Mouse (Mus musculus) hindbrain, embryonic 15.5 days (tissue): ENCODE data around the gene Tctex1d2. TPM values are rescaled to one million over a fixed set of nuclear protein-coding genes. Genes with fewer than 3 reads are reported as not detected.
"Not testable (repeated sequence)": the region's sequence is repeated elsewhere in the genome, so short reads cannot be mapped to it uniquely, and the experiment has no call there.

ENCODE experiments used
- ATAC-seq: fragments of 200-750 bp; cut with Nextera tagmentation; 2 replicates; pipeline ENCODE4 v1.8.0; 2017; ENCODE audit warnings: low read depth, moderate number of reproducible peaks, moderate TSS enrichment; ENCODE audit not compliant: low FRiP score
- H3K27ac ChIP-seq: fragments of 300-500 bp; sonication (generic); replicated peaks from 2 replicates; pipeline ENCODE4 v1.5.1; 2015; ENCODE audit warnings: mild to moderate bottlenecking, inconsistent platforms
- H3K27me3 ChIP-seq: fragments of 300-500 bp; sonication (generic); 2 replicates; pipeline ENCODE4 v1.6.1; 2015; ENCODE audit warnings: control low read depth, inconsistent platforms
- H3K36me3 ChIP-seq: fragments of 300-500 bp; sonication (generic); 2 replicates; pipeline ENCODE4 v1.6.1; 2015; ENCODE audit warnings: control low read depth, inconsistent platforms
- H3K4me1 ChIP-seq: fragments of 300-500 bp; sonication (generic); replicated peaks from 2 replicates; pipeline ENCODE4 v1.6.1; 2015; ENCODE audit warnings: control low read depth, inconsistent platforms
- H3K4me2 ChIP-seq: fragments of 300-500 bp; sonication (generic); 2 replicates; pipeline ENCODE4 v1.6.1; 2015; ENCODE audit warnings: moderate library complexity, mild to moderate bottlenecking, inconsistent platforms
- H3K4me3 ChIP-seq: fragments of 300-500 bp; sonication (generic); 2 replicates; pipeline ENCODE4 v1.5.1; 2015; ENCODE audit warnings: mild to moderate bottlenecking, inconsistent platforms
- H3K9ac ChIP-seq: fragments of 300-500 bp; sonication (generic); 2 replicates; pipeline ENCODE4 v1.6.1; 2015; ENCODE audit warnings: inconsistent platforms
- H3K9me3 ChIP-seq: fragments of 300-500 bp; sonication (generic); 2 replicates; pipeline ENCODE4 v1.6.1; 2016; ENCODE audit warnings: control low read depth, inconsistent platforms
- WGBS: fragments of 180-500 bp; shearing (Covaris S2); methylation state at CpG from one replicate; pipeline ENCODE4 v1.1.7; 2015; 5-methylcytosine and 5-hydroxymethylcytosine counted together
- polyA plus RNA-seq: library from polyadenylated mRNA; unstranded; fragments of >200 nt; fragmentation: Nextera tagmentation; extraction: Ambion mirVana; gene quantifications from 2 replicates; pipeline ENCODE4 v1.2.1, GENCODE M21; 2015

Tctex1d2 gene
- polyA plus RNA-seq, 1 experiment from 2014 or later, result 39.0 TPM

GRCm38 (mm10) chr16:32434066-32434465, 14.6 kb downstream of the Tctex1d2 start:
- Histone ChIP-seq H3K4me1 (peaks cover 24% of the 10 kb centered on the region), H3K27ac (no peak overlapping the region), H3K36me3 (no peaks in the 10 kb centered on the region), H3K4me3 (no peak overlapping the region), H3K9me3 (no peaks in the 10 kb centered on the region), H3K27me3 (no peaks in the 10 kb centered on the region), H3K4me2 (no peak overlapping the region), H3K9ac (no peak overlapping the region)
- no peak for ATAC-seq
- WGBS, result 68% methylated on average over 6 of the region's 6 CpGs

- H3K4me2 ChIP-seq, result no peak overlapping the region
- H3K9me3 ChIP-seq, result no peaks in the 10 kb centered on the region
- no peak overlapping the region for H3K27ac ChIP-seq
- H3K27me3 ChIP-seq, result no peaks in the 10 kb centered on the region
- no peak overlapping the region for H3K9ac ChIP-seq
- no peak for ATAC-seq
- peaks cover 18% of the 10 kb centered on the region for H3K4me1 ChIP-seq
- no peak overlapping the region for H3K4me3 ChIP-seq
- no peaks in the 10 kb centered on the region; the same call in 1 of the 2 replicates for H3K36me3 ChIP-seq
These were observed 15.2 kb downstream of the Tctex1d2 start for GRCm38 (mm10) chr16:32434691-32435090.

- H3K4me1 ChIP-seq, result peaks cover 10% of the 10 kb centered on the region
- H3K4me2 ChIP-seq, result no peak overlapping the region
- H3K27me3 ChIP-seq, result no peaks in the 10 kb centered on the region
- WGBS, result 83% methylated on average over 1 of the region's 1 CpGs
- peaks cover 8% of the 10 kb centered on the region; the same call in 1 of the 2 replicates for H3K36me3 ChIP-seq
- no peak overlapping the region for H3K9ac ChIP-seq
- H3K27ac ChIP-seq, result no peak overlapping the region
- H3K9me3 ChIP-seq, result no peaks in the 10 kb centered on the region
- no peak overlapping the region for H3K4me3 ChIP-seq
- no peak for ATAC-seq
These were observed 17.2 kb downstream of the Tctex1d2 start for GRCm38 (mm10) chr16:32436657-32437056.

- H3K27me3 ChIP-seq, result no peaks in the 10 kb centered on the region
- ATAC-seq, result no peak
- H3K36me3 ChIP-seq, result peaks cover 8% of the 10 kb centered on the region; the same call in 1 of the 2 replicates
- H3K4me3 ChIP-seq, result no peak overlapping the region
- no peaks in the 10 kb centered on the region for H3K9me3 ChIP-seq
- peaks cover 4% of the 10 kb centered on the region for H3K4me1 ChIP-seq
- no peak overlapping the region for H3K9ac ChIP-seq
- H3K27ac ChIP-seq, result no peak overlapping the region
- WGBS, result 90% methylated on average over 1 of the region's 1 CpGs
- no peak overlapping the region for H3K4me2 ChIP-seq
These were observed 17.8 kb downstream of the Tctex1d2 start for GRCm38 (mm10) chr16:32437266-32437665.

- WGBS, result 88% methylated on average over 3 of the region's 3 CpGs
- Histone ChIP-seq H3K4me3 (no peak overlapping the region), H3K36me3 (peaks cover 8% of the 10 kb centered on the region; the same call in 1 of the 2 replicates)
These were observed 21.9 kb downstream of the Tctex1d2 start for GRCm38 (mm10) chr16:32441432-32441831.

GRCm38 (mm10) chr16:32444615-32445014, 25.1 kb downstream of the Tctex1d2 start:
- not testable (repeated sequence) for H3K9me3 ChIP-seq, H3K27me3 ChIP-seq, ATAC-seq, H3K36me3 ChIP-seq, H3K4me2 ChIP-seq, H3K4me1 ChIP-seq, H3K9ac ChIP-seq, H3K27ac ChIP-seq, H3K4me3 ChIP-seq
- 93% methylated on average over 3 of the region's 3 CpGs for WGBS

More at GRCm38 (mm10) chr16:32441432-32441831, 21.9 kb downstream of the Tctex1d2 start:
- Histone ChIP-seq H3K27me3 (no peaks in the 10 kb centered on the region), H3K4me1 (no peaks in the 10 kb centered on the region), H3K9ac (no peak overlapping the region), H3K4me2 (no peak overlapping the region), H3K27ac (no peak overlapping the region), H3K9me3 (no peaks in the 10 kb centered on the region)
- no peak for ATAC-seq

GRCm38 (mm10) chr16:32445558-32445957, 26.1 kb downstream of the Tctex1d2 start:
- Histone ChIP-seq H3K4me2 (no peak overlapping the region), H3K36me3 (0 out of 2 replicates have a peak, but pooled peaks cover 4% of the 10 kb centered on the region), H3K4me1 (no peaks in the 10 kb centered on the region), H3K4me3 (no peak overlapping the region), H3K9me3 (no peaks in the 10 kb centered on the region), H3K27ac (no peak overlapping the region), H3K27me3 (no peaks in the 10 kb centered on the region), H3K9ac (no peak overlapping the region)
- no peak for ATAC-seq
- 93% methylated on average over 1 of the region's 1 CpGs for WGBS

GRCm38 (mm10) chr16:32446563-32447138, 27.1 kb downstream of the Tctex1d2 start:
- no peak overlapping the region for H3K9ac ChIP-seq
- H3K4me1 ChIP-seq, result no peaks in the 10 kb centered on the region
- H3K9me3 ChIP-seq, result no peaks in the 10 kb centered on the region
- no peak overlapping the region for H3K4me2 ChIP-seq
- ATAC-seq, result no peak
- no peaks in the 10 kb centered on the region for H3K27me3 ChIP-seq
- no peak overlapping the region for H3K27ac ChIP-seq
- WGBS, result 91% methylated on average over 2 of the region's 2 CpGs
- H3K4me3 ChIP-seq, result no peak overlapping the region
- 0 out of 2 replicates have a peak, but pooled peaks cover 2% of the 10 kb centered on the region for H3K36me3 ChIP-seq

GRCm38 (mm10) chr16:32449665-32450064, 30.2 kb downstream of the Tctex1d2 start:
- WGBS, result 90% methylated on average over 3 of the region's 3 CpGs
- no peak overlapping the region for H3K27ac ChIP-seq
- no peak for ATAC-seq
- no peak overlapping the region for H3K4me3 ChIP-seq
- no peaks in the 10 kb centered on the region for H3K9me3 ChIP-seq
- peaks cover 18% of the 10 kb centered on the region for H3K36me3 ChIP-seq
- no peaks in the 10 kb centered on the region for H3K27me3 ChIP-seq
- H3K4me1 ChIP-seq, result no peaks in the 10 kb centered on the region
- no peak overlapping the region for H3K9ac ChIP-seq
- H3K4me2 ChIP-seq, result no peak overlapping the region

GRCm38 (mm10) chr16:32450133-32450532, 30.6 kb downstream of the Tctex1d2 start:
- no peak overlapping the region for H3K27ac ChIP-seq
- peaks cover 19% of the 10 kb centered on the region for H3K36me3 ChIP-seq
- H3K9me3 ChIP-seq, result no peaks in the 10 kb centered on the region
- H3K4me3 ChIP-seq, result no peak overlapping the region
- H3K4me2 ChIP-seq, result no peak overlapping the region
- no peaks in the 10 kb centered on the region for H3K4me1 ChIP-seq
- no peak overlapping the region for H3K9ac ChIP-seq
- WGBS, result 96% methylated on average over 2 of the region's 2 CpGs
- ATAC-seq, result no peak
- no peaks in the 10 kb centered on the region for H3K27me3 ChIP-seq

- Histone ChIP-seq H3K27me3 (no peaks in the 10 kb centered on the region), H3K27ac (no peak overlapping the region), H3K4me1 (no peaks in the 10 kb centered on the region), H3K4me2 (no peak overlapping the region), H3K36me3 (peaks cover 36% of the 10 kb centered on the region), H3K9me3 (no peaks in the 10 kb centered on the region), H3K9ac (no peak overlapping the region), H3K4me3 (no peak overlapping the region)
- WGBS, result 94% methylated on average over 8 of the region's 8 CpGs
- no peak for ATAC-seq
These were observed 33.6 kb downstream of the Tctex1d2 start for GRCm38 (mm10) chr16:32453102-32453501.

GRCm38 (mm10) chr16:32454646-32455045, 35.1 kb downstream of the Tctex1d2 start:
- no peaks in the 10 kb centered on the region for H3K9me3 ChIP-seq
- H3K27ac ChIP-seq, result no peak overlapping the region
- 84% methylated on average over 5 of the region's 5 CpGs for WGBS
- no peak overlapping the region for H3K9ac ChIP-seq
- ATAC-seq, result no peak
- no peaks in the 10 kb centered on the region for H3K4me1 ChIP-seq
- H3K36me3 ChIP-seq, result peaks cover 36% of the 10 kb centered on the region
- H3K4me2 ChIP-seq, result no peak overlapping the region
- H3K4me3 ChIP-seq, result no peak overlapping the region
- H3K27me3 ChIP-seq, result no peaks in the 10 kb centered on the region

GRCm38 (mm10) chr16:32456086-32456485, 36.6 kb downstream of the Tctex1d2 start:
- H3K4me1 ChIP-seq, result no peaks in the 10 kb centered on the region
- peaks cover 36% of the 10 kb centered on the region for H3K36me3 ChIP-seq
- no peak overlapping the region for H3K27ac ChIP-seq
- H3K4me2 ChIP-seq, result no peak overlapping the region
- no peak overlapping the region for H3K4me3 ChIP-seq
- H3K27me3 ChIP-seq, result no peaks in the 10 kb centered on the region
- no peak for ATAC-seq
- no peak overlapping the region for H3K9ac ChIP-seq
- no peaks in the 10 kb centered on the region for H3K9me3 ChIP-seq
